Mouse (Mus musculus) layer of hippocampus, adult 9-10 months (tissue): ENCODE results near the gene Sh3bgrl2.

Experiments used
- DNase-seq: peaks from one replicate; pipeline ENCODE4 v3.0.0; 2022; ENCODE audit warnings: low spot score

The Sh3bgrl2 gene

DNA sequence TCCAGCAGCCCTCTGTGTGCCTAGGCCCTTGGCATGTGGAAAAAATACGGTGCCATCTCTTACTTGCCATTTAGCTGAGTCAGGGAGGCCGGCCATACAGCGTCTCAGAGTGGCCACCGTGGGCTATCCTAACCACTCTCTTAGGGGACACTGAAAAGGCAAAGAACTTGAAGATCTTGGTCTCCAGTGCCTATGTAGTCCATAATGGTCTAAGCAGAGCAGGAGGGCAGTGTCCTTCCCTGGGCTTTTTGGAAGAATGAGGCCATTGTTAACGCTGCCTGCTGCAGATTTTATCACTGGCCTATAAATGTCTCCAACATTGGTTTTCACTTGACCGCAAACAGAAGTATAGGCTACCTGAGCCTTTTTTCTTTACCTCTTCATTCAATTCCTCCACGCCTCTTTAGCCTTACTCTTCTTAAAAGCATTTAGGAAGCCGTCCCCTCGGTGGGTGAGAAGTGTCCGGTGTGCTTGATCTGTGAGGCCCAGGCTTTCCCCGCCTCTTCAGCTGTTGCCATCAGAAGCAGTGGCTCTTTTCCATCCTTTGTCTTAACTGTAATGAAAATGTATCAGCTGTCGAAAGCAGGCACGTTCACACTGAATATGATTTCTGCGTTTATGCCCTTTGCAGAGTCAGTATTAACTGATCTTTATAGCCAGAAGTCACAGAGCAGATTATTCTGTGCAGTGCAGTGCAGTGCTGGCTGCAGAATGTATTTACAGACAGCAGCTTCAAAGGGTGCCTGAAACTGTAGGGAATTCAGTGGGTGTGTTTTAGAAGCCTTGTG, 41.7 kb downstream of the Sh3bgrl2 start:
- no peak for DNase-seq

DNA sequence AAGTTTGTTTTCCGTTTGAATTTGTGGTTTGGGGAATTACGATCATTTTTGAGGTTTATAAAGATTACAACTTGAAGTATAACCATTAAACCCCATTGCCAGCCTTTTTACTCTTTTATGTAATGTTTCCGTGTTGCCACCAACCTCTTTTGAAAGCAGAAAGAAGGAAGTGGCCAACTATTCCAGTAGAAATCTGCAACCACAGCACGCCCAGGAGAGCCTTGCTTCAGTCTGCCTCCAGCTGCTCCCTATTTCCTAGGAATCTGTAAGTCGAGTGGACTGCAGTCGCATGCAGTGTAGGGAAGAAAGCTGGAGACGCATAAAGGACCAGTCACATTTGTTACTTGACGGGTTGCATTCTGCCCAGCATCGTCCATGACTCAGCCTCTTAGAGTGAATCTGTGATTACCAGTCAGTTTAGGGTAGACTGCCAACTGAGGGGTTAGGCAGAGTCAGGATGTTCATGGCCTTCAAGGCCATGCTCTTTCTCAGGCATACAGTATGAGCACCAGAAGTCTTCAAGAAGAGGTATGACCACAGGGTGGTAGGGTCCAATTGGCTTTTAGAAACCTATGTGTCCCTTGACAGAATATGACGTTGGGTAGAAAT, 43.8 kb downstream of the Sh3bgrl2 start:
- DNase-seq, result no peak

DNA sequence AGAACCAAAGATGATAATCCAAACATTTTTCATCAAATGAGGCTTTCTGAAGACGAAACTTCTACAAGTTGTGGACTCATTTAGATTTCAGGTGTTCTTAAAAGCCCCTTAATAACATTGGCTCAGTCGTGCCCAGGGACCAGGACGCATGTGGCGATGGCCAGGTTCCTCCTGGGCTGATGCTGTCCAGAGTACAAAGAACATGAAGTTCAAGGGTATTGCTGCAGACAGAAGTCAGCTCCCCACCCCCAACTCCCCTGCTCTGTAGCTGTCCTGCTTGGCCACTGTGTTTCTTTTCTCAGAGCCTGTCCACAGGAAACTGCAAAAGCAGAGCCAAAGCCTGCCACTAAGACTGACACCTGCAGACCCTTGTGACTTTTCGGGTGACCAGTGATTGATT, 45.7 kb downstream of the Sh3bgrl2 start:
- DNase-seq, result no peak

DNA sequence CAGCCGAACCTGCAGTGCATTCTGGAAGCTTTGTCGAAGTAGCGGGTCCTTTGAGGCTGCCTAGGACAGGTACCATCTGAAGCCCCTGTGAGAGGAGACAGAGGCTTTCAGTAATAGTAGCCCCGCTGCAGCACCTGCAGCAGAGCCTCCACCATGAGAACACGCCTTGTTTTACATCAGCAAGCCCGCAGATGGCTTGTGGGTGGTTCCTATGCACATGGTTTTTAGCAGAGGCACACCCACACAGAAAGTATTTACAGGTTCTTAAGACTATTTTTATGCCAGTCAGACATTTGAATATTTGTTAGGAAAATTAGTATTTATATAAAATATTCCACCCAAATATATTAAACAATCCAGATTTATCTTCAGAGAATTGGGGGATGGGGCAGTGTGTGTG, 48.0 kb downstream of the Sh3bgrl2 start:
- DNase-seq, result peak; percentile 51

DNA sequence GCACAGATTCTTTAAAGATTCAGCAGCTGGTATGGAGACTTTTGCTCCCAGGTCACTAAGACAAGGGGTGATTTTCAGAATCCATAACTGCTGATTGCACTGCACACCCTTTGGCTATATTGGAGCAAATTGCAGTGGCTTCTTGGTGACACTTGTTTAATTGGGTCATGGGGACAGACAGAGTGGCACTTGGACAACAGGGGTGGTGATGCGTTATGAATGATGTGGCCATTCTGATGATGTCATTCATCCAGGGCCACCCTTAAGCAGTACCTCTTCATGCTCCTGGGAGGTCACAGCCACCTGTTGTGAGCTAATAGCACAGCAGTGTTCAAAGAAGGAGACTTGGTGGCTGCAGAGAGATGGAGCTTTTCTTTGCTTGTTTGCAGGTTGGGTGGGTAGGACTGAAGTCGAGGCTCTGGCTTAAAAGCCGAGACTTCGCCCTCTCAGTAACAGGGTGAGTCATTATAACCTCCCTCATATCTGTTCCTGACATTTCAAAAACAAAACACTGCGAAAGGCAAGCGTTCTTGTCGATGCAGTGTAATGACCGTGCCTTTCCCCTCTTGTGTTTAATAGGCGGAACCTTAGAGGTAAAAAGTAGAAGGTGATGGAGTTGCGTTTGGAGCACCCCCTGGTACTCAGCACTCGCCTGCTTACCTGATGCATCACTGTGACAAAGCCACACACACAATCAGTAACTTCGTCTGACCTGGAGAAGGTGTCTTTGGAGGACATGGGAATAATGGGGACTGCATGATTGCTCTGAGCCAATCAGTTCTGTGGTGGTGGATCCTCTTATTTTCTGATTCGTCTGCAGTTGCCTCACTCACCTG, 48.7 kb downstream of the Sh3bgrl2 start:
- DNase-seq, result no peak

DNA sequence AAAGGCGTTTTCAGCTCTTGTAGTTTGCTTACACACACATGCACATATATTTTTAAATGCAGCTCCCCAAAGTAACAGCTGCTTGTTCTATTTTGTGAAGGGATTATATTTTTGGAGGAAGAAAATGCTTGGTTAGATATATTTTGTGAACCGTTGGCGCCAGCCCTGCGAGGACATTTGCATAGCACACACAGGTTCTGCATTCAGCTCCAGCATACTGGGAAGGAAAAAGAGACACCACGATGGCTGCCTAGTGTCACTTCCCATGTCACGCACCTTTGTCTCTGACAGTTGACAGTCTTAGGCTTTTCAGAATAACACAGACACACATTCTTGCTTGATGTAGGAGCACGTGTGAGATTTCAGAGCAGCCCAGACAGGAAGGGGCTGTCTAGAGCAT, 49.9 kb downstream of the Sh3bgrl2 start:
- no peak for DNase-seq

DNA sequence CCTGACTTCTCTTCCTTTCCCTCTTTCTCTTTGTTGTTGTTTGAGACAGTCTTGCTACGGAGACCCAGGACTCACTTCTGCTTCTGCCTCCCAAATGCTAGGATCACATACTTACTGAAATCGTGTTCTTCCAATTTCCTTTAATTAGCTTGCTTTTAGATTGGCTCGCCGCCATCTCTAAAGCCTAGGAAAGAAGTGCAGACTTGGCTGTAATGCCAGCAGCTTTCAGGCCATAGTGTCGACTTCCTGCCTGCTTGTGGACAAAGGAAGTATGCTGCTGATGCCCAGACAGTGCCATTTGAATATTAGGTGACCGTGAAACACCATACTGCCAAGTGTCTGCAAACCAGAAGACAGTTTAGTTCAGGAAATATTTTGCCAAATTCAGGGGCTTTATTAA, 51.4 kb downstream of the Sh3bgrl2 start:
- DNase-seq, result no peak

DNA sequence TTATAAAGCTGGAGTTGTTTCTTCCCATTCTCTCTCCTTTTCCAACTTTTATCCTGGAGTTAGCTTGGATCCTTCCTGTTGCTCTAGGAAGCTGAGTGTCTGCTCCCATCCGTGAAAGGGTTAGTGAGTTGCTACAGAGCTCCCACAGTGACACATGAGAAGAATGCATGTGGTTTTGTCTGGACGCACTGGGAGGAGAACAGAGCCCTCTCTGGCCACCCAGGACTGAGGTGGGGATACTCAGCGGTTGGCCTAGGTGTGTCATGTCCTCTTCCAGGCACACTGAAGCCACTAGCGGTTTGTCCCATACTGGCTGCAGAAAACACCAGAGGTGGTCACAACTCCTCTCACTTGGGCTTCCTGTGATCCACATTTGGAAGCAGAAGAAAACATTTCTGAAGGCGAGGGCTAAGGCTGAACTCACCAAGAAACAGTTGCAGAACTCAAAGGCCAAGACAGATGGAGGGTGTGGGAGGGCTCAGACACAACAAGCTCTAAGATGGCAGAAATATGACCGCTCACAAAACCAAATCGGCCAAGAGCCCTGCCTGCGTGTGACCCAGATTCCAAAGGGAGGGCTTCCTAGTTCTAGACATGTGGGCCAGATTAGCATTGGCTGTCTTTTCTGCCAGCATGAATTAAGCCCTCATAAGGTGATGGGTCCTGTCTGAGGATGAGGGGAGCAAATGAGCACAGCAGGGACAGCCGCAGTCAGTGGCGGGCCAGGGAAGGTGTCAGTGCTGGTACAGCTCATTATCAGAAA, 52.3 kb downstream of the Sh3bgrl2 start:
- DNase-seq, result no peak

DNA sequence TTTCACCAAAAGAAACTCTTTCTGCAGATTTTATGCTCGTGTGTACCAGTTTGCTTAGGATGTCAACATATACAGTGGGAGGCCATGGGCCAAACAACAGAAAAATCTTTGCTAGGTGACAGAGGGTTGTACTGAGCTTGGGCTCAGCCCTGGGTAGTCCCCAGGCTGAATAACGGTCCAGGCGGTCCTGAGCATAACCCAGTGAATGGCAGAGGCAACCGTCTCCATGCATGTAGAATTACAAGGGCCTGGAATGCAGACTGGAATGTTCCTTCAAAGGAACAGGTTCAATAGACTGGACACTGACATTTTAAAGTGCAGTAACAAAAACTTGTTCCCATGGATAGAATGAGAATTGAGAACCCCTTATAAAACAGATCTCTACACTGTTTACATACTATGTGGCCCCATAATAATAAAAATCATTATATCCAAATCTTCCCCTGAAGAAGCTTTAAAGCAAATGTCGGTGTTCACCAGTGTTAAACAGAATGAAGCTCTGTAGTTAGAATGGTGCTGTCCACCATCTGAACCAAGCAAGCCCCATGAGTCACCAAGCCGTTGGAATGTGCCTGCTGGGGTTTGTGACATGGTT, 54.1 kb downstream of the Sh3bgrl2 start:
- no peak for DNase-seq

DNA sequence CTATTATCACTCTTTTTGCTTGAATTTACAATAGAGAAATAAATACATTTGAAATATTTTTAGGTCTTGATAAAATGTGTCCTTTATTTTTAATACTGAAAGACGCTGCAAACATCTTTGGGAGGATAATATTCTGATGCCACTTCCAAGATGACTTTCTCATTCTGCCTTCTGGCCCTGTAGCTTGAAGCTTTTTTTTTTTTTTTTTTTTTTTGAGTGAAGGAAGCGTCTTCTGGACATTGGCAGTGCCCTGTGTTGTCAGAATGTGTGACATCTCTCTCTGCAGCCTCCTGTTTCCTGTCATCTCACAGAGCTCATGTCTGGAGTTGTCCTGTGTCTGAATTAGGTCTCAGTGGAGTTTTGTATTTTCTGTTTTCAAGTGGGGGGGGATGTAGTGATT, 55.0 kb downstream of the Sh3bgrl2 start:
- no peak for DNase-seq

DNA sequence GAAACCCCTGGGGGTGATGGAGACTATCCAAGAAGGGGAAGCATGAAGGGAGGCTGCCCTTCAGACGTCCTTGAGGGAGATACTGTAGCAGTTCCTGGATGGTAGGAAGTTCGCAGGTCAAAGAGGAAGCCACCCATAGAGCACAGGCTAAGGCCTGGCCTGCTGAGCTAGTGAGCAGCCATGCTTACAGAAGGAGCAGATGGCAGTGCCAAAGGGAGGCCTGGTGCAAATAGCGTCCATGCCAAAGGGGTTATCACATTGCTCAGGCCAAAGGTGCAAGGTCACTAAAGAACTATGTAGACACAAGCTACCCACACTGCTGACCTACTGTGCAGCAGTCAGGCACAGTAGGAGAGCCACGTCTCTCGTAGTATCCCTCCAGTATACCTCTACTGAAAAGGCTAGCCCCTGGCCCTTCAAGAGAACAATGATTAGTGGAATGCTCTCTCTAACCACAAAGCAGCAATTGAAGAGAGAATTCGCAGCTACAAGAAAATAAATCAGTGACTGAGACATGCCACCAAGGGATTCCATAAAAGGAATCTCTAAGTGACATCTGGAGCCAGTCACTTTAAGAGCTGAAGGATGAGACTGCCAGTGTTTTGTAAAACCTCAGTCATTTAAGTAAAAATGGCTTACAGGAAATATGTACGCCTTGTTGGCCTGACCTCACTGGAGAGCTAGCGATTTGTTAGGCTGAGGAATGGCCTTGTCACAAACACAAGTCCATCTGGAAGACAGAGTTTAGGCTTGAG, 57.9 kb downstream of the Sh3bgrl2 start:
- DNase-seq, result no peak

DNA sequence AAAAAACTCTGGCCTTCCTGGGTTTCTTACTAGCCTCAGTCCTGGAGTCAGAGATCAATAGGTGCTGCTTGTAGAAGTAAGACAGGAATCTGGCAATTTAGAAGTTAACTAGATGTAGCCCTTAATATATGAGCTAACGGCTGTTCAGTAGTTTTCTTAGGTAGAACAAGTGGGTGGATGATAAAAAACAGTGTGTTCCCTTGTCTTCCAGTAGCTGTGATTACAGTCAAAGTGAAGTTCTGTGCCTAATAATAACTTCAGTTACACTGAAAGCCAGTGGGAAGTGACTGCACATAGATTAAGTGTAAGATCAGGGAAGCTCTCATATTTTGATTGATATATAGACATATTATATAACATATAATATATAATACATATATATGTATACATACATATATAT, 60.0 kb downstream of the Sh3bgrl2 start:
- no peak for DNase-seq

DNA sequence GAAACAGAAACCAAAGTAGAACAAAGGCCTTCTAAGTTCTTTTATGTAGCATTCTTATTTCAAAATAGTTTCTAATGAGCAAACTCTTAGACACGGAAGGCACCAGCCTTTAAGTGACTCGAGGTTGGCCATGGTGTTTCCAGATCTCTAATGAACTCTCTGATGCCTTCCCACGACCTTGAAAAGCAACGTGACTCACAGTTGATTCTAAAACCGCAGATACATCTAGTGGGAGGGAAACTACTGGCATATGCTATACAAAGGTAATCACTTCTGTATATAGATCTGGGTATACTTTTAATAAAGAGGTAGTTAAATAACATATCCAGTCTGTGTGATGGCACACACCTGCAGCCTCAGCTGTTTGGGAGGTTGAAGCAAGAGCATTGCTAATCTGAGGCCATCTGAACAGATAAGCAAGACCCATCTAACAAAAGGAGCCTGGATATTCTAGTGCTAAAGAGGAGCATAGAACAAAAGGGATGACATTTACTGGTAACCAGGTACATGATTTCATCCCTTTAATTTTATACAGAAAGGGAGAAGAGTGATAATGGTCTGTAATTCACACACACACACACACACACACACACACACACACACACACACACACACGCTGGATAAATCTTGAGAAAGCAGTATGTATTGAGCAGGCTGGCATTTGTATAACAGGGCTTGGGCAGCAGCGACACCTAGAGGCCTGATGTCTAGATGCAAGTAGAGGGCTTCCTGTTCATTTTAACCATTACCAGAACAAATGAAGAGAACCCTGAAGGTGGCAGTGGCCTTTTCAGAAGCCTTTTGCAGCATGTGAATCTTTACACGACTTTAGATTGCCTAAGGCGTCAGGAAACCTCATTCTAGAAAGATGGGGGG, 61.5 kb downstream of the Sh3bgrl2 start:
- peak; percentile 83 for DNase-seq

DNA sequence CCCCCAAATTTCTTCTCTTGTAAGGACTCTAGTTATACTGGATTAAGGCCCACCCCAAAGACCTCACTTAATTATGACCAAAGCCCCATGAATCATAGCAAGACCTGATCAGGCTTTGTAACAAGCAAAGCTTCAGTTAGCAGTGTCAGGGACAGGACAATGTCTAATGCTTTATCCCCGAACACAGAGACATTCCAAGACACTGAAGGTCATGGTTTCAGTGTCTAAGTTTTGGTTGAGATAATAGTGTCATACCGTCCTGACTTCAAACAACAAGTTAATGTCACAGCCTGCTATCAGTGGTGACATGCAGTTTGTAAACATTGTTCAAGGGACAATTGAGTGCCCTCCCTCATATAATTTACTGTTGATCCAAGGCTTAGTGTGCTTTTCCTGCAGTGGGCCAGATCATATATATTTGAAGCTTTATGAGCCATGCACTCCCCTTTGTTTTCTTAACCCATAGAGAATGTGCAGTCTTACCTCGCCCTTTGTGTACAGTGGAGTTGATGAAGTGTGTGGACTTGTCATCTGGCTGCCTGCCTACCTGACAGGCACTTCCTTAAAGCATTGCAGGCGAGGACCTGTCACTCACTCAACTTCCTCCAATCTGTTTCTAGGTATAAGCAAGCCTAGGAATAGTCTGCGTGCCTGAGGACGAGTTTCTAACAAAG, 67.9 kb downstream of the Sh3bgrl2 start:
- DNase-seq, result no peak

DNA sequence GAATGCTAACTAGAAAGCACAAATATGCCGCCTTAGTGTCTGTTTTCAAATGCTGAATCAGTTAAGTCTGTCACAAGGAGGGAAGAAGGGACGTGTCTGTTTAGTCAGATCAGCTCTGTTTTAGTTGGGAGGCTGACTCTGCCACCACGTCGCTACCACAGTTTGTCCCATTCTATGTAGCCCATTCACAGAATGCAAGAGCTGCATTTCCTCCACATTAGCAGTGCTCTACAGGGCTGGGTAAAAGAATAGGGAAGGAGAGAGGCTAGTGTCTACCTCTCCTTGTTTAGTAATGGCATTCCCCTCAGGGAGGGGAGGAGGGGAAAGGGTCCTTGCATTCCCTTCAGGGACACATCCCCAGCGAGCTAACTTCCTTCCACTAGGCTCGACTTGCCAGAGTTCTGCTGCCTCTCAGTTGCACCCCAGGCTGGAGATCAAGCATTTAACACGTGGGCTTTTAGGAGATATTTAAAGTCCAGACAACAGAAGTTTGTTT, 68.5 kb downstream of the Sh3bgrl2 start:
- DNase-seq, result no peak

DNA sequence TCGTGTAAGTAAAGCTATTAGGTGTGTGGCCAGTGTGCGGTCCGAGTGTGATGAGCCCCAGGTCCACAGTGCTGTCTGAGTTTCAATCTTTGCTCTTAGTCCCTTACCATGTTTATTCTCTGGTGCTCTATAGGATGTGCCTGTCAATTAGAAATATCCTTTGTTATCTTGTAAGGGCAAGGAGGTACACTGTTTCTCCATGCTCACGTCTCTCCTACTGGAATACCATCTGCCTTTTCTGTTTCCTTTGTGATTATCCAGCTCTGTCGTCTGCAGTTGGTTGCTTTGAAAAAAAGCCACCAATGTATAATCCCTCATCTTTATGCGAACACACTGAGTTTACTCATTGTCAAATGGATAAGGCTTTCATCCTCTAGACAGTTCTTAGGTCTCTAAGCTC, 75.3 kb downstream of the Sh3bgrl2 start:
- no peak for DNase-seq

DNA sequence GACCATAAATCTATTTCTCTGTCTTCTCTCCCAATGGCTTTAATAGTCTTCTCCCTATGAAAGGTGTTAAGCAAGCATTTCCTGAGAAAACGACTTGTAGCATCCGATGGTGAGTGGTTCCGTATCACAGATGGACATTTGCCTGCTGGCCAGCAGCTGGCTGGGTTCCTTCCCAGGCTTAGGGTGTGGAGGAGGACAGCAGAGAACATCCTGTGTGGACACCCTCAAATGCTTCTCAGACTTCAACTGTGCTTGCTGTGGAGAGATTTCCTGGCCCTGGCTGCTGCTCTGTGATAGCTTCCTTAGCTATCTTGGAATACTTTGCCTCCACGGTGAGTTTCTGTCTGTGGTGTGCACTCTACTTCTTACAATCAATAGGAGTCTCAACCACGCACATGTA, 76.1 kb downstream of the Sh3bgrl2 start:
- DNase-seq, result no peak

DNA sequence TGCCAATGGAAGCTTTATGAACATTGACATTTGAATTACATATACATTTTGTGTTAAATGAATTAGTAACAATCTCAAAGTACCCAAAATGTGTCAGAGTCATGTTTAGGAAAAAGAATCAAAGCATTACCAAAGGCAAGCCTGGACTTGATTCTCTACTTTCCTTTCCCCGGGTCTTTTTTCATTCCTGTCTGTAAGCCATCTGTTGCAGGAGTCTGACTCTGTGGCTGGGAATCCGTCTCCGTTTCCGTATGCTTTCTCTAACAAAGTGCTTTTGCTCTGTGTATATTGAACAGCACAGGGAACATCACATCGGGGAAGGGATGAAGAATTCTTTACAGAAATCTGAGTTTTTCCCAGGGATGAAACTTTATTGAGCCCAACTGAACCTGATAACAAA, 77.0 kb downstream of the Sh3bgrl2 start:
- no peak for DNase-seq
